Mouse (Mus musculus): ENCODE measurements at regions not wholly inside any gene's neighbourhood (a gene's known extent, or its start where the extent isn't known, plus 50 kb on each side); places are given as distances from the start of the nearest gene placed in this dataset.
A peak's percentile ranks its signal among the peaks of the same experiment; 100 is the strongest.
"Not testable (repeated sequence)": the region's sequence is repeated elsewhere in the genome, so short reads cannot be mapped to it uniquely, and the experiment has no call there.

DNA sequence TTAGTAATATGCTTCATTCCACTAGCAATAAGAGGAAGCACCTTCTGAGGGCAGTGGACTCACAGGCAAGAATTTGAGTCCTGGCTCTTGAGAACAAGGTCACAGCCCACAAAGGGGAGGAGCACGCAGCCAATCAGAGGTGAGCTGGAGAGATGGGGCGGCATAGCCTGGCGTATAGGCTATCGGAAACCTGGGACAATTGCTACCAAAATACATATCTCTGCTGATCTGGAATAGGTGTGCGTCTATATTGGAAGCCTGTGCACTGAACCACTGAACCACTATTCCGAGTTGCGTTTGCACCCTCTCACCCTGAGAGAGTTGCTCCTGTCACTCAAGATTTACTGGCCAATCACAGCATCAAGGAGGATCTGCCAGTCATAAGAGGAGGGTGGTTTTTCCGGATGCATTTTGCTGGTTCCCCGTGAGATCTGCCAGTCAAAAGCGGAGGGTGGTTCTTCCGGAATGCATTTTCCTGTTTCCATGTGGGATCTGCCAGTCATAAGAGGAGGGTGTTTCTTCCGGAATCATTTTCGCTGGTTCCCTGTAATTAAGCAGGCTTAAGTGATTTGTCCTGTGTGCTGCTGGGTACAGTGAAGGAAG lies 80.1 kb upstream of the Riok2 start:
- ATAC-seq, result peak; percentile 99
- H3K4me2 ChIP-seq (replicated peaks; ENCODE audit: low read depth, low read length), result peak overlapping the region; percentile 41
- under 1% methylated on average over 13 of the region's 13 CpGs for WGBS

DNA sequence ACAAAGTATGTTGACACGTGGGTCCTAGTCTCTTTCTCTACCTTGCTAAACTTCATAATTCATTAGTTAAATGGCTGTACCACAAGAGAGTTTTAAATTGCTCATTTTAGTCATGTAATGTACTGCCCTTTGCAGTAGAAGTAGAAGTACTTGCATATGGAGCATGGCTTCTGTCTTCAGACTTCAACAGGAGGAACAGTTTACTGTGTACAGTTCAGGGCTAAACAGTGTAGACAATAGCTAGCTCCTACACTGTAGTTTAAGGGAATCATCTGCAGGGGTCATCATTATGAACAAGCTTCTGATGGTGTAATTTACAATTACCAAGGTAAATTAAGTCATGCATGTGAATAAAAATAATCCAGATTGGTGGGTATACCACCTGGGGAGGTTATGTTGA lies 79.1 kb upstream of the Riok2 start:
- H3K27ac ChIP-seq (ENCODE audit: low read length); H3K4me1 ChIP-seq (ENCODE audit: insufficient read depth, low read depth, low read length); DNase-seq (ENCODE audit: low spot score); H3K36me3 ChIP-seq (ENCODE audit: insufficient read depth, low read length); H3K9me3 ChIP-seq (ENCODE audit: low read length); ATAC-seq; H3K27me3 ChIP-seq (replicated peaks; ENCODE audit: insufficient read depth, low read length): not testable (repeated sequence)
- Histone ChIP-seq H3K9ac (replicated peaks; ENCODE audit: low read depth) (0 out of 2 replicates have a peak overlapping the region, but pooled peaks have one; percentile 23), H3K4me3 (ENCODE audit: low read depth, low read length) (peak overlapping the region; percentile 44; the same call in 1 of the 2 replicates), H3K4me2 (replicated peaks; ENCODE audit: low read depth, low read length) (peak overlapping the region; percentile 41)
- WGBS, result 4% methylated on average over 1 of the region's 1 CpGs

More for the DNA sequence above, 80.1 kb upstream of the Riok2 start:
- not testable (repeated sequence) for H3K27me3 ChIP-seq (replicated peaks; ENCODE audit: insufficient read depth, low read length); H3K27ac ChIP-seq (ENCODE audit: low read length); H3K4me1 ChIP-seq (ENCODE audit: insufficient read depth, low read depth, low read length); H3K36me3 ChIP-seq (ENCODE audit: insufficient read depth, low read length); H3K9me3 ChIP-seq (ENCODE audit: low read length)
- TF ChIP-seq EP300 (IDR thresholded peaks at IDR 0.05) (peak; percentile 36; the same call in 1 of the 2 replicates), CTCF (IDR thresholded peaks at IDR 0.05) (peak; percentile 37)
- H3K4me3 ChIP-seq (ENCODE audit: low read depth, low read length), result peak overlapping the region; percentile 44
- peak; percentile 94 for DNase-seq (ENCODE audit: low spot score)
- peak overlapping the region; percentile 23; the same call in 1 of the 2 replicates for H3K9ac ChIP-seq (replicated peaks; ENCODE audit: low read depth)

DNA sequence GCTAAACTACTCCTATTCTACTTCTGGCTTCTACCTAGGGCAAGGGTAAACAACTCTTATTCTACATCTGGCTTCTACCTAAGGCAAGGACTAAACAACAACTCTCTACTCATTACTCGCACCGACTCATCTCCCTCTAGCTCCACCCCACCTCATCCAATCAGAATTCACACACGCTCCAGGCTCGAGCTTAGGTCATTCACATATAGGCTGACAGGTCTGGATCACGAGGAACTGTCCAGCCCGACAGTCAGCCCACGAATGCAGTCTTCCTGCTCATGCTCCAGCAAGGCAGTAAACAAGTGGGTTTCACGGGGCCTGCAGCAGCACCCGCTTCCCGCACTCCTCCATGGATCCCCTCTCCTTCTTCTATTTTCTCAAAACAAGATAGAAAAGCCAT lies 70.6 kb upstream of the Riok2 start:
- not testable (repeated sequence) for H3K9ac ChIP-seq (replicated peaks; ENCODE audit: low read depth); ATAC-seq; H3K27ac ChIP-seq (ENCODE audit: low read length); DNase-seq (ENCODE audit: low spot score); H3K36me3 ChIP-seq (ENCODE audit: insufficient read depth, low read length); H3K27me3 ChIP-seq (replicated peaks; ENCODE audit: insufficient read depth, low read length); H3K4me1 ChIP-seq (ENCODE audit: insufficient read depth, low read depth, low read length); H3K4me3 ChIP-seq (ENCODE audit: low read depth, low read length); H3K9me3 ChIP-seq (ENCODE audit: low read length); H3K4me2 ChIP-seq (replicated peaks; ENCODE audit: low read depth, low read length)
- 94% methylated on average over 10 of the region's 10 CpGs for WGBS

Data from lung, postnatal 0 days (tissue).